In genomic region chr11:57519304-57519703, GRCm38 (mm10) we compare ENCODE assay signal across 9 mouse cellular contexts. TPM values are rescaled to one million over a fixed set of nuclear protein-coding genes. Genes with fewer than 3 reads are reported as not detected.
DNase-seq lines count a peak whose midpoint lies in the region; ATAC-seq and TF ChIP-seq lines count a peak whose summit lies in the region.
"Had no signal": no experiment of that assay in that cellular context is flagged by ENCODE, and none has a peak within 500 bp of the region (broad histone marks: within the 10 kb centered on the region; RNA-seq: fewer than 3 reads in every experiment).

No protein-coding gene starts in this region.

- WGBS in lung, postnatal 0 days: 57% methylated on average over 5 of the region's 5 CpGs
- WGBS in forebrain, embryonic 12.5 days: 68% methylated on average over 5 of the region's 5 CpGs
- WGBS in limb, embryonic 12.5 days: 75% methylated on average over 5 of the region's 5 CpGs
- 68% methylated on average over 5 of the region's 5 CpGs for WGBS in small intestine, adult 2 months

- ATAC-seq in lung, postnatal 0 days: no peak
- no peak for ATAC-seq in forebrain, embryonic 12.5 days (ENCODE audit: low FRiP score)
- no peak for ATAC-seq in limb, embryonic 12.5 days (ENCODE audit: insufficient number of reproducible peaks, insufficient read depth, low FRiP score, low TSS enrichment, low read depth)

- no peaks in the 10 kb centered on the region for H3K27me3 ChIP-seq in lung, postnatal 0 days (replicated peaks; ENCODE audit: insufficient read depth, low read length)
- H3K27me3 ChIP-seq in forebrain, embryonic 12.5 days: no peaks in the 10 kb centered on the region
- no peaks in the 10 kb centered on the region for H3K27me3 ChIP-seq in limb, embryonic 12.5 days
- no peaks in the 10 kb centered on the region for H3K27me3 ChIP-seq in small intestine, adult 2 months (ENCODE audit: control insufficient read depth, insufficient read depth, low read length)

- TF ChIP-seq CTCF in lung, postnatal 0 days (IDR thresholded peaks at IDR 0.05): no peak
- no peak for TF ChIP-seq CTCF in small intestine, adult 2 months (IDR thresholded peaks at IDR 0.05; ENCODE audit: extremely low read depth, insufficient read length, insufficient replicate concordance, low read depth, low read length)

- H3K4me3 ChIP-seq in lung, postnatal 0 days (ENCODE audit: low read depth, low read length): peak overlapping the region; percentile 80; the same call in 1 of the 2 replicates
- H3K4me3 ChIP-seq in forebrain, embryonic 12.5 days (replicated peaks): peak overlapping the region; percentile 85
- peak overlapping the region; percentile 87 for H3K4me3 ChIP-seq in limb, embryonic 12.5 days (replicated peaks)
- peak overlapping the region; percentile 12; the same call in 1 of the 2 replicates for H3K4me3 ChIP-seq in small intestine, adult 2 months (ENCODE audit: low read depth, low read length)

- H3K9ac ChIP-seq in lung, postnatal 0 days (replicated peaks; ENCODE audit: low read depth): no peak overlapping the region
- H3K9ac ChIP-seq in forebrain, embryonic 12.5 days: peak overlapping the region; percentile 80
- H3K9ac ChIP-seq in limb, embryonic 12.5 days (replicated peaks): peak overlapping the region; percentile 81

- H3K9me3 ChIP-seq in lung, postnatal 0 days (ENCODE audit: low read length): no peaks in the 10 kb centered on the region
- H3K9me3 ChIP-seq in forebrain, embryonic 12.5 days: no peaks in the 10 kb centered on the region
- H3K9me3 ChIP-seq in limb, embryonic 12.5 days: no peaks in the 10 kb centered on the region

- H3K4me2 ChIP-seq in lung, postnatal 0 days (replicated peaks; ENCODE audit: low read depth, low read length): peak overlapping the region; percentile 81
- H3K4me2 ChIP-seq in forebrain, embryonic 12.5 days: peak overlapping the region; percentile 73
- H3K4me2 ChIP-seq in limb, embryonic 12.5 days: peak overlapping the region; percentile 69

- DNase-seq in lung, postnatal 0 days (ENCODE audit: low spot score): no peak
- DNase-seq in lung, postnatal 4 days: no peak
- DNase-seq in urinary bladder, postnatal 10 days (ENCODE audit: low spot score): no peak
- DNase-seq in thymus, postnatal 14 days: no peak
- no peak for DNase-seq in urinary bladder, postnatal 36 days (ENCODE audit: low spot score in 2 of 2)
- DNase-seq: left cerebral cortex, postnatal 4 days had no signal

- H3K36me3 ChIP-seq in lung, postnatal 0 days (ENCODE audit: insufficient read depth, low read length): no peaks in the 10 kb centered on the region; the same call in 1 of the 2 replicates
- H3K36me3 ChIP-seq in forebrain, embryonic 12.5 days (replicated peaks): 0 out of 2 replicates have a peak, but pooled peaks cover 4% of the 10 kb centered on the region
- peaks cover 28% of the 10 kb centered on the region for H3K36me3 ChIP-seq in limb, embryonic 12.5 days
- no peaks in the 10 kb centered on the region for H3K36me3 ChIP-seq in small intestine, adult 2 months (ENCODE audit: control insufficient read depth, insufficient read depth, low read length)

- H3K4me1 ChIP-seq in lung, postnatal 0 days (ENCODE audit: insufficient read depth, low read depth, low read length): peaks cover 11% of the 10 kb centered on the region; the same call in 1 of the 2 replicates
- peaks cover 14% of the 10 kb centered on the region for H3K4me1 ChIP-seq in forebrain, embryonic 12.5 days
- H3K4me1 ChIP-seq in limb, embryonic 12.5 days (replicated peaks): peaks cover 12% of the 10 kb centered on the region
- H3K4me1 ChIP-seq in small intestine, adult 2 months (ENCODE audit: control insufficient read depth, insufficient read depth, insufficient read length, low read length): peaks cover 5% of the 10 kb centered on the region; the same call in 1 of the 2 replicates

- no peak overlapping the region for H3K27ac ChIP-seq in lung, postnatal 0 days (ENCODE audit: low read length)
- H3K27ac ChIP-seq in forebrain, embryonic 12.5 days: no peak overlapping the region
- no peak overlapping the region for H3K27ac ChIP-seq in limb, embryonic 12.5 days
- H3K27ac ChIP-seq in small intestine, adult 2 months (ENCODE audit: insufficient read depth, low read depth, low read length): no peak overlapping the region

- no peak for TF ChIP-seq POLR2A in small intestine, adult 2 months (IDR thresholded peaks at IDR 0.05; ENCODE audit: low read depth, low read length)

- TF ChIP-seq EP300 in lung, postnatal 0 days (IDR thresholded peaks at IDR 0.05): no peak

RNA-seq across cellular contexts. Expression of gene Mfap3, which starts 0.8 kb away (rescaled TPM):
- polyA plus RNA-seq in lung, postnatal 0 days (2015; fragmentation: Nextera tagmentation; extraction: Ambion mirVana): 36.4 and 37.7 TPM in 2 replicates
- 51.6 and 58.1 TPM in 2 replicates for polyA plus RNA-seq in forebrain, embryonic 12.5 days (2016; fragmentation: Nextera tagmentation; extraction: Ambion mirVana)
- 50.7 and 56.4 TPM in 2 replicates for polyA plus RNA-seq in limb, embryonic 12.5 days (2016; fragmentation: Nextera tagmentation; extraction: Ambion mirVana)
- polyA plus RNA-seq in small intestine, adult 2 months (2012; rRNA removed): 3.5 and 6.9 TPM in 2 replicates

RNA-seq across cellular contexts. Expression of gene Fam114a2, which starts 0.9 kb away (rescaled TPM):
- polyA plus RNA-seq in lung, postnatal 0 days (2015; fragmentation: Nextera tagmentation; extraction: Ambion mirVana): 62.7 and 71.9 TPM in 2 replicates
- 79.0 and 81.5 TPM in 2 replicates for polyA plus RNA-seq in forebrain, embryonic 12.5 days (2016; fragmentation: Nextera tagmentation; extraction: Ambion mirVana)
- polyA plus RNA-seq in limb, embryonic 12.5 days (2016; fragmentation: Nextera tagmentation; extraction: Ambion mirVana): 67.3 and 75.6 TPM in 2 replicates
- polyA plus RNA-seq in small intestine, adult 2 months (2012; rRNA removed): 14.8 and 31.3 TPM in 2 replicates

Comparison
In these comparisons a context has a peak if more than half of its experiments do, and no peak if none do; other contexts are left out.
1. H3K4me3 ChIP-seq: peak in every context shown above with its lines; median percentile 87 in limb, embryonic 12.5 days; 85 in forebrain, embryonic 12.5 days; 80 in lung, postnatal 0 days; 12 in small intestine, adult 2 months.